Mouse (Mus musculus) neural tube, embryonic 12.5 days (tissue): ENCODE results near the gene Best2. TPM values are rescaled to one million over a fixed set of nuclear protein-coding genes. Genes with fewer than 3 reads are reported as not detected.

Source experiments
- ATAC-seq: fragments of 200-750 bp; cut with Nextera tagmentation; 2 replicates; pipeline ENCODE4 v1.8.0; 2017; ENCODE audit warnings: low read depth, mild to moderate bottlenecking, moderate TSS enrichment, moderate library complexity; ENCODE audit not compliant: low FRiP score
- H3K27ac ChIP-seq: fragments of 300-500 bp; sonication (generic); 2 replicates; pipeline ENCODE4 v1.5.1; 2016
- H3K27me3 ChIP-seq: fragments of 300-500 bp; sonication (generic); replicated peaks from 2 replicates; pipeline ENCODE4 v1.6.1; 2016; ENCODE audit warnings: mild to moderate bottlenecking
- H3K36me3 ChIP-seq: fragments of 300-500 bp; sonication (generic); 2 replicates; pipeline ENCODE4 v1.6.1; 2016; ENCODE audit warnings: mild to moderate bottlenecking
- H3K4me1 ChIP-seq: fragments of 300-500 bp; sonication (generic); 2 replicates; pipeline ENCODE4 v1.6.1; 2016
- H3K4me2 ChIP-seq: fragments of 300-500 bp; sonication (generic); replicated peaks from 2 replicates; pipeline ENCODE4 v1.6.1; 2016; ENCODE audit warnings: mild to moderate bottlenecking
- H3K4me3 ChIP-seq: fragments of 300-500 bp; sonication (generic); 2 replicates; pipeline ENCODE4 v1.5.1; 2016
- H3K9ac ChIP-seq: fragments of 300-500 bp; sonication (generic); 2 replicates; pipeline ENCODE4 v1.6.1; 2016; ENCODE audit warnings: mild to moderate bottlenecking
- H3K9me3 ChIP-seq: fragments of 300-500 bp; sonication (generic); 2 replicates; pipeline ENCODE4 v1.6.1; 2016; ENCODE audit warnings: mild to moderate bottlenecking
- WGBS: fragments of 180-500 bp; shearing (Covaris S2); methylation state at CpG from one replicate; pipeline ENCODE4 v1.1.7; 2016; 5-methylcytosine and 5-hydroxymethylcytosine counted together
- polyA plus RNA-seq: library from polyadenylated mRNA; unstranded; fragments of >200 nt; fragmentation: Nextera tagmentation; extraction: Ambion mirVana; gene quantifications from 2 replicates; pipeline ENCODE4 v1.2.1, GENCODE M21; 2016

Gene Best2
- polyA plus RNA-seq = not detected in 2 replicates

DNA sequence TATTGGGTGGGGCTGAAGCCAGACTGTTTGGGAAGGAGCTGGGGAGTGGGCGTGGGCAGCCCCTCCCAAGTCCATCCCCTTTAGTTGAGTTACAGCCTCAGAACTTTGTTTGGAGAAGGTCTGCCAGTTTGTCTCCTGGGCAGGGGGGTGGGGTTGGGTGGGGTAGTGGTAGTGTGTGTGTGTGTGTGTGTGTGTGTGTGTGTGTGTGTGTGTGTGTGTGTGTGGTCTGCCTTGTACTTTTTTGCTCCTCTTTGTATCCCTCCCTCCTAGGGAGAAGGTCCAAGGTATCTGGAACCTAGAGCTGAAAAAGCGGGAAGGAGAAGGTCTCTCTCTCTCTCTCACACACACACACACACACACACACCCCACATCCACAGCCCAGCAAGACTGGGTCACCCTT lies at the start of gene Best2:
Gene Best2 (minus strand): TSS at position 101 of the 400 bp plus-strand sequence.
- WGBS = 38% methylated on average over 1 of the region's 2 CpGs
- Histone ChIP-seq H3K27ac (no peak within 1 kb of the TSS), H3K4me3 (peak within 1 kb of the TSS; percentile 19; the same call in 1 of the 2 replicates), H3K9ac (peak within 1 kb of the TSS; percentile 42; the same call in 1 of the 2 replicates), H3K4me2 (peak within 1 kb of the TSS; percentile 66), H3K4me1 (peaks cover 7% of the 10 kb centered on the region; the same call in 1 of the 2 replicates), H3K27me3 (peaks cover 45% of the 10 kb centered on the region), H3K9me3 (no peaks in the 10 kb centered on the region), H3K36me3 (peaks cover 25% of the 10 kb centered on the region)
- no peak for ATAC-seq

DNA sequence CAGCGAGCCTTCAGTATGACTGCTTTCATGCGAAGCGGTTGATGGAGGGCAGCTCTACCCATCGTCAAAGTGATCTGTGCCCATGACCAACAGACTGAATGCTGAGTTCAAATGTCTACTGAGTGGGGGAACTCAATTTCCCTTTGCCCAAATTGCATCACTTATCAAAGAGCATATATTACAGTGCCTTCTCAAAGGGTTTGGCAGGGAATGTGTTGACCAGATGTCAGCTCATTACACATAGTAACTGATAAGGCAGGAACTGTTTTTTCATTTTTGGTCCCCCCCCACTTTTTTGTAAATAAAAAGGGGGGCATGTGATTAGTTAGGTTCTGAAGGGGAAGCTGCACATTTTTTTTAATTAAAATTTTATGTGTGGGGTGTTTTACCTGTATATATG lies 48.3 kb upstream of the Best2 start:
- no peaks in the 10 kb centered on the region for H3K27me3 ChIP-seq
- peaks cover 17% of the 10 kb centered on the region for H3K4me1 ChIP-seq
- WGBS = over 99% methylated on average over 4 of the region's 4 CpGs
- H3K4me3 ChIP-seq = no peak overlapping the region
- H3K4me2 ChIP-seq = no peak overlapping the region
- H3K9me3 ChIP-seq = no peaks in the 10 kb centered on the region
- no peak overlapping the region for H3K9ac ChIP-seq
- peaks cover 33% of the 10 kb centered on the region for H3K36me3 ChIP-seq
- ATAC-seq = no peak
- H3K27ac ChIP-seq = no peak overlapping the region

DNA sequence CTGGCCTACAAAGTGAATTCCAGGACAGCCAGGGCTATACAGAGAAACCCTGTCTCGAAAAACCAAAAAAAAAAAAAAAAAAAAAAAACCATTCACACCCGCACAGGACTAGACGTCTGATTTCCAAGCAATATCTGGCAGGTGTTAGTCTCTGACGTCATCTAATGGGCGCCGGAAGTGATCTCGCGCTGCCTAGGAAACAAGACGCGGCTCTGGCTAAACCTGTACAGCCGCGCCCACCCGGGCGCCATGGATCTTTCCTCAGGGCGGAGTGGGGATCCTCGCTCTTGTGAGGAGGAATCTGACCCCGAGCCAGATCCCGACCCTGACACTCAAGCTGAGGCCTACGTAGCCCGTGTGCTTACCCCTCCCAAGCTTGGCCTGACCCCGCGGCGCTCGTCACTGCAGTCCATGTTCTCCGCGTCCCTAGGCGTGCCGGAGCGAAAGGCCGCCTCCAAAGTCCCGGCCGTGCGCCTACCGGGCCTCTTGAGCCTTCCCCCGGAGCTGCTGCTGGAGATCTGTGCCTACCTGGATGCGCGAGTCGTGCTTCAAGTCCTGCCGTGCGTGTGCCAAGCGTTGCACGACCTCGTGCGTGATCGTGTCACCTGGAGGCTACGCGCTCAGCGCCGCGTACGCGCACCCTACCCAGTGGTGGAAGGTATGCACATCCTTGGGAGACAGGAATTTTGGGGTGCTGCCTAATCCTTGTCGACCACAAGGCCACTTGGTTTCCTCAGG lies 45.7 kb upstream of the Best2 start, which contains the start of gene Fbxw9:
Gene Fbxw9 (plus strand): TSS at position 177 of the 738 bp plus-strand sequence.
- H3K4me3 ChIP-seq = peak within 1 kb of the TSS; percentile 68
- H3K9me3 ChIP-seq = no peaks in the 10 kb centered on the region
- H3K4me1 ChIP-seq = peaks cover 17% of the 10 kb centered on the region
- WGBS = 1% methylated on average over 53 of the region's 53 CpGs
- peaks cover 29% of the 10 kb centered on the region for H3K36me3 ChIP-seq
- ATAC-seq = peak; percentile 84
- no peak within 1 kb of the TSS for H3K27ac ChIP-seq
- H3K9ac ChIP-seq = peak within 1 kb of the TSS; percentile 69
- H3K27me3 ChIP-seq = no peaks in the 10 kb centered on the region
- peak within 1 kb of the TSS; percentile 99 for H3K4me2 ChIP-seq

DNA sequence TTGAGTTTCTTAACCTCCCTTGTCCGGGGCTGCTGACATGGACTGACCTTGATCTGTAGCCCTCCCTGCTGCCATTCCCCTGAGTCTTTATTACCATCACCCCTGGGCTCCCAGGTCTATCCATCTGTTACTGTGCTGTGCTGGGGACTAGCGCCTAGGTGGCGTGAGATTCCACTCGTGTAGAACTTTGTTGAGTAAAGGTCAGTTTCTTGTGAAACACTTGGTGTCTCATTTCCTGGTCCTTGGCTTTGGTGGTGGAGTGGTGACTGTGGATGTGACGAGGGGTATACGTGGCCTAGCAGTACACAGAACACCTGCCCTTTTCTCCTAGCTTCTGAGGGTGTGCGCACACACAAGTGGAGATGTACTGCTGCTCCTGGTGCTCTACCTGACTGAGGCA lies 43.0 kb upstream of the Best2 start:
- Histone ChIP-seq H3K36me3 (peaks cover 50% of the 10 kb centered on the region), H3K4me3 (no peak overlapping the region), H3K9me3 (no peaks in the 10 kb centered on the region), H3K9ac (no peak overlapping the region), H3K4me2 (no peak overlapping the region), H3K27ac (no peak overlapping the region), H3K27me3 (no peaks in the 10 kb centered on the region), H3K4me1 (peaks cover 17% of the 10 kb centered on the region)
- ATAC-seq = no peak
- 84% methylated on average over 7 of the region's 7 CpGs for WGBS

DNA sequence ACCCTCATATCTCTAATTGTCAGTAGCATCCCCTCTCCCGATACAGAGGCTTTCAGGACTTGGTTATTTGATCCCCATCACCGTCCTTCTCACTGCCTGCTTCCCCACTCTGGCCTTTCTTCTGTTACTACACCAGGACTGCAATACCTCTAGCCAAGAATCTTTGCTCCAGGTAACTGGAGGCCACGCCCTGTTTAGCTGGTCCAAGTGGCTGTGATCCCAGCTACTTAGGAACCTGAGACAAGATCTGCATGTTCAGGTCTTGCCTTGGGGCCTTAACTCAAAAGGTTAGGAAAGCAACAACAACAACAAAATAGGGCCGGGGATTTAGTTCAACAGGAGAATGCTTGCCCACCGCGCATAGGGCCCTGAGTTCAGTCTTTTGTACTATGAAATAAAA lies 29.3 kb upstream of the Best2 start:
- no peak overlapping the region for H3K4me2 ChIP-seq
- no peaks in the 10 kb centered on the region for H3K27me3 ChIP-seq
- H3K9me3 ChIP-seq = no peaks in the 10 kb centered on the region
- no peak overlapping the region for H3K9ac ChIP-seq
- WGBS = 96% methylated on average over 6 of the region's 6 CpGs
- H3K4me1 ChIP-seq = peaks cover 7% of the 10 kb centered on the region
- H3K4me3 ChIP-seq = no peak overlapping the region
- peaks cover 80% of the 10 kb centered on the region for H3K36me3 ChIP-seq
- ATAC-seq = no peak
- no peak overlapping the region for H3K27ac ChIP-seq

DNA sequence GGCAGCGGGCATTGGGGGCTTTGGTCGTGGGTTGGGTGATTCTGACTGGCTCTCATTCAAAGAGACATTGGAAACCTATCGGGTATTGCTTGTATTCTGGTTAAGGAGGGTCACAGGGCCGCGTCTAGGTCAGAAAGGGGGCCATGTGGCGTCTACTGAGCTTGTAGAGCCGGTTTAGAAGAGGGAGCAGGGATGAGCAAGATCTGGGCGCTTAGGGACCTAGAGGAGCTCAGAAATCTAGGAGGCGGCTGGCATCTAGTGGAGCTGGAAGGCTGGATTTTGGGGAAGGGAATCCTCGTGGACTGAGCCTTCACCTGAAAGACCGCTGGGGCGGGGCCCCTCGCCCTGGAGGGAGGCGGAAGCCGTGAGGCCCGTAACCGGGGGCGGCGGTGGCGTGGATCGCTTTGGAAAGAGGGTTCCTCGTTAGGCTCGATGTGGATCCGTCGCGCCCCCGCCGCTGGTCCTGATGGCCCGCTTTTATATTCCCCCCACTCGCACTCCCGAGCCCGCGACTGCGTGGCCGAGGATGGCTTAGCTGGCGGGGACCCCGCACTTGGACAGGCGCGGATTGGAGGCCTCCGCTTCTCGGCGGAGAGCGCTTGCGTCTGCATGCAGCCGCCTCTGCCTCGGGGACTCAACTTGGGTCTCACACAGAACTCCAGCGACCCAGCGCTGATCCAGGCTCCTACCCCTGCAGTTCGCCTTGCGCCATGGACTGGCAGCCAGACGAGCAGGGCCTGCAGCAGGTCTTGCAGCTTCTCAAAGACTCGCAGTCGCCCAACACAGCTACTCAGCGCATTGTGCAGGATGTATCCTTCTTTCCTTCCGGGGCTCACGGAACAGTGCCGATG lies 23.6 kb upstream of the Best2 start:
- no peak for ATAC-seq
- H3K4me1 ChIP-seq = peaks cover 30% of the 10 kb centered on the region
- H3K9ac ChIP-seq = peak overlapping the region; percentile 95
- H3K27me3 ChIP-seq = no peaks in the 10 kb centered on the region
- H3K27ac ChIP-seq = peak overlapping the region; percentile 98
- under 1% methylated on average over 57 of the region's 57 CpGs for WGBS
- H3K4me3 ChIP-seq = peak overlapping the region; percentile 89
- no peaks in the 10 kb centered on the region for H3K9me3 ChIP-seq
- peaks cover 35% of the 10 kb centered on the region for H3K36me3 ChIP-seq
- H3K4me2 ChIP-seq = peak overlapping the region; percentile 99

DNA sequence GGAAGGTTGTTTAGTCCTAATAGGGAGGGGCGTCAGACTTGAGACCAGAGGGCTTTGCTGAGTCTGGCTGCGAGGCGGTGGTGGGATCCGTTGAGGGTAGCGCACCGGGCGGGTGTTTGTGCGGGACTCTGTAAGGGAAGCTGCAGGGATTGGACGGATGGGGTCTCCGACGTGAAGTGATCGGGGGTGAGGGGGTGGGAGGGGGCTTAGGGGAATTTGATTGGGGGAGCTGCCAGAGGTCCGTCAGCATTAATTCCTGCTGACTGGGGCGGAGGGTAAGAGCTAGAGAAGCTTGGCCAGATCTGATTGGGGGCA lies 23.0 kb upstream of the Best2 start:
- H3K9ac ChIP-seq = peak overlapping the region; percentile 95
- ATAC-seq = peak; percentile 75
- peak overlapping the region; percentile 98 for H3K27ac ChIP-seq
- WGBS = under 1% methylated on average over 14 of the region's 14 CpGs
- H3K4me3 ChIP-seq = peak overlapping the region; percentile 89
- H3K4me1 ChIP-seq = peaks cover 30% of the 10 kb centered on the region
- H3K36me3 ChIP-seq = peaks cover 39% of the 10 kb centered on the region
- H3K4me2 ChIP-seq = peak overlapping the region; percentile 99
- H3K27me3 ChIP-seq = no peaks in the 10 kb centered on the region
- H3K9me3 ChIP-seq = no peaks in the 10 kb centered on the region

DNA sequence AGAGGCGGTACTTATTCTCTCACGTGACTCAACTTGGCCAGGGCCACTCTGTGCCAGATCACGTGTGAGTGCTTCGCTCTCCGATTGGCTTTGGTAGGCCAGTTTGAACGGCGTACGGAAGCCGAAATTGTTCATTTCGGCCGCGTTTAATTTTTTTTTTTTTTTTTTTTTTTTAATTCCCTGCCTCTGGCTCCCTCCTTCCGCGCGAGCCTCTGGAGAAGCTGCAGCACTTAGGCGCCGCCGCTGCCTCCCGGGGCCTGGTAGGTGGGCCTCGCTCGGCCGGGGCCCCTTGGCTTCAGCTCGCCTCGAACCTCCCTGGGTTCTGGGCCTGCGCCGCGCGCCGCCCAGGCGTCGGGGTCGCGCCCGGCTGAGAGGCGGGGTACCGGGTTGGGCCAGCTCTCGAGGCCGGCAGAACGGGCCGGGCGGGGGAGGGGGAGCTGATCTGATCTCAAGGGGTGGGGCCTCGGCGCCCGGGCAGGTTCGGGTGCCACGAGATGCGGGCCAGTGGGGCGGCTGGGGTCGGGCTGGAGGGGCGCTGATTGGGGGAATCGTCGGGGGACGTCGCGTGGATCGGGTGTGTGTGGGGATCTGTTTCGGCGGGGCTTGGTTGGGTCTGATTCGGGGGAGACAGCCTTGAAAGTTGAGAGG lies 22.5 kb upstream of the Best2 start, which contains the start of gene Tnpo2:
Gene Tnpo2 (plus strand): TSS at position 198 of the 648 bp plus-strand sequence.
- Histone ChIP-seq H3K4me1 (peaks cover 30% of the 10 kb centered on the region), H3K4me3 (peak within 1 kb of the TSS; percentile 89), H3K9ac (peak within 1 kb of the TSS; percentile 95), H3K36me3 (peaks cover 39% of the 10 kb centered on the region), H3K27ac (peak within 1 kb of the TSS; percentile 98), H3K9me3 (no peaks in the 10 kb centered on the region), H3K27me3 (no peaks in the 10 kb centered on the region), H3K4me2 (peak within 1 kb of the TSS; percentile 99)
- under 1% methylated on average over 59 of the region's 59 CpGs for WGBS
- ATAC-seq = peak; percentile 92

DNA sequence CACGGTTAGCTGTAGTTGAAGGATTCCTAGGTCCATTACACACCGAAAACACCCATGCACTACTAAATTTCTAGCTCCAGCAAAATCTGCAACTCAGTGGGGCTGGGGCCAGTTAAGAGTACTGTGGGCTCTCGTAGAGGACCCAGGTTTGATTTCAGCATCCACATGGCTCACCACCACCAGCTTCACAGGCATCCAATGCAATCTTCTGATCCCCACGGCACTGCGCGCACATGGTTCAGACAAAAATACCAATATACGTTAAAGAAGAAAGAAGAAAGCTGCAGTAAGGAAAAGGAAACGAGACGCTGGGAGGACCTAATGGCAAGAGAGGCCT lies 22.0 kb upstream of the Best2 start:
- peak; percentile 23 for ATAC-seq
- H3K4me3 ChIP-seq = peak overlapping the region; percentile 89
- H3K9ac ChIP-seq = peak overlapping the region; percentile 69
- H3K27ac ChIP-seq = no peak overlapping the region
- peaks cover 30% of the 10 kb centered on the region for H3K4me1 ChIP-seq
- no peaks in the 10 kb centered on the region for H3K27me3 ChIP-seq
- peaks cover 39% of the 10 kb centered on the region for H3K36me3 ChIP-seq
- H3K4me2 ChIP-seq = peak overlapping the region; percentile 84
- H3K9me3 ChIP-seq = no peaks in the 10 kb centered on the region
- WGBS = 0% methylated on average over 9 of the region's 9 CpGs

DNA sequence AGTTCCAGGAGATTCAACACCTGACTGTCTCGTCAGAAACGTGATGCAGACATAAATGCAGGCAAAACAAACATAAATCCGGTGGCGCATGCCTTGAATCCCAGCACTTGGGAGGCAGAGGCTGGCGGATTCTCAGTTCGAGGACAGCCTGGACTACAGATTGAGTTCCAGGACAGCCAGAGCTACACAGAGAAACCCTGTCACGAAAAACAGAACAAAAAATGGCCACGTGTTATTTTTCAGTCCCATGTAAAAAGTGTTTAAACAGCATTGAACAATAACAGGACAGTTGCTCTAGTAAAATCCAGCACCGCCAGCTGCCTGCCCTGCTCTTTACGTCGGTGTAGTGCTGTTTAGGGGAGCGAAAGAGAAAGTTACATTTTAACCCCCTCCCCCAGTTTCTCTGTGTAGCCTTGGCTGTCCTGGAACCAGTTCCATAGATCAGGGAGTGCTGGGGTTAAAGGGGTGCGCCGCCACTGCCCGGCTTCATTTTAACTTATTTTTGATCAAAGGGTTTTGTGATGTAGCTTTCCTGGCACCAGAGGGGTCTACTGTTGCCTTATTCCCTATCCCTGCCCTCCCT lies 21.5 kb upstream of the Best2 start:
- 2% methylated on average over 15 of the region's 15 CpGs for WGBS
- Histone ChIP-seq H3K4me1 (peaks cover 30% of the 10 kb centered on the region), H3K4me2 (peak overlapping the region; percentile 84), H3K9ac (peak overlapping the region; percentile 69), H3K9me3 (no peaks in the 10 kb centered on the region), H3K27me3 (no peaks in the 10 kb centered on the region), H3K27ac (no peak overlapping the region), H3K36me3 (peaks cover 38% of the 10 kb centered on the region), H3K4me3 (peak overlapping the region; percentile 89)
- no peak; the same call in 1 of the 2 replicates for ATAC-seq

DNA sequence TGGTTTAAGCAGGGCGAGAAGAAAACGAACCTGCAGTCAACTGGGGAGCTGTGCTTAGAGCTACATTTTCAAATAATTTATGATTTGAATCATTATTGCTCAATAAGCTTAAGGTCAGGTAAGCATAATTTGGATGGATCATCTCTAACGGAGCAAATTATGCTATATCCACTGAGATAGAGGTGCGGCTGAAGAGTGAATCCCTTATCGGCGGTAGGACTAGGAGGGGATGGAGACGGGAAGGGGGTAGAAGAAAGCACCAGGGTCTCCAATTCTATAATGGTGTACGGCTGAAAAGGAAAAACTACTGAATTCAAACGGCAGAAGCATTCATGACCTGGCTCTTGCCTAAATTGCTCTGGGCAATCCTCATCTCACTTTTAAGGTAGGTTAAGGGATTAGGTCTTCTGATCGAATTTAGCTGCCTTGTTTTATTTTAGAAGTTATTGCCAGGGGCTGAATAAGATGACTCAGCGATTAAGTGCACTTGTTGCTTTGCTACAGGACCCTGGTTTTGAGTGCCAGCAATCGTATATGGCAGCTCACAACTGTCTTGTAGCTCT lies 20.9 kb upstream of the Best2 start:
- Histone ChIP-seq H3K9ac (peak overlapping the region; percentile 69; the same call in 1 of the 2 replicates), H3K27ac (no peak overlapping the region), H3K9me3 (no peaks in the 10 kb centered on the region), H3K27me3 (no peaks in the 10 kb centered on the region), H3K4me2 (peak overlapping the region; percentile 84), H3K4me3 (peak overlapping the region; percentile 89), H3K4me1 (peaks cover 30% of the 10 kb centered on the region), H3K36me3 (peaks cover 37% of the 10 kb centered on the region)
- no peak for ATAC-seq
- WGBS = 8% methylated on average over 12 of the region's 12 CpGs
